Mouse (Mus musculus) hindbrain, embryonic 12.5 days (tissue): ENCODE measurements around the gene Tex2. TPM values are rescaled to one million over a fixed set of nuclear protein-coding genes. Genes with fewer than 3 reads are reported as not detected.

Experiments used
- ATAC-seq: fragments of 200-750 bp; cut with Nextera tagmentation; 2 replicates; pipeline ENCODE4 v1.8.0; 2017; ENCODE audit warnings: moderate TSS enrichment; ENCODE audit not compliant: low FRiP score
- H3K27ac ChIP-seq: fragments of 300-500 bp; sonication (generic); 2 replicates; pipeline ENCODE4 v1.5.1; 2016; ENCODE audit warnings: mild to moderate bottlenecking
- H3K27me3 ChIP-seq: fragments of 300-500 bp; sonication (generic); 2 replicates; pipeline ENCODE4 v1.6.1; 2016; ENCODE audit warnings: mild to moderate bottlenecking
- H3K36me3 ChIP-seq: fragments of 300-500 bp; sonication (generic); 2 replicates; pipeline ENCODE4 v1.6.1; 2016; ENCODE audit warnings: mild to moderate bottlenecking
- H3K4me1 ChIP-seq: fragments of 300-500 bp; sonication (generic); 2 replicates; pipeline ENCODE4 v1.6.1; 2016
- H3K4me2 ChIP-seq: fragments of 300-500 bp; sonication (generic); replicated peaks from 2 replicates; pipeline ENCODE4 v1.6.1; 2016; ENCODE audit warnings: mild to moderate bottlenecking
- H3K4me3 ChIP-seq: fragments of 300-500 bp; sonication (generic); 2 replicates; pipeline ENCODE4 v1.5.1; 2016; ENCODE audit warnings: mild to moderate bottlenecking
- H3K9ac ChIP-seq: fragments of 300-500 bp; sonication (generic); 2 replicates; pipeline ENCODE4 v1.6.1; 2016; ENCODE audit warnings: mild to moderate bottlenecking, moderate library complexity
- H3K9me3 ChIP-seq: fragments of 300-500 bp; sonication (generic); replicated peaks from 2 replicates; pipeline ENCODE4 v1.6.1; 2016; ENCODE audit warnings: mild to moderate bottlenecking
- WGBS: fragments of 180-500 bp; shearing (Covaris S2); methylation state at CpG from one replicate; pipeline ENCODE4 v1.1.7; 2016; 5-methylcytosine and 5-hydroxymethylcytosine counted together
- polyA plus RNA-seq: library from polyadenylated mRNA; unstranded; fragments of >200 nt; fragmentation: Nextera tagmentation; extraction: Ambion mirVana; gene quantifications from 2 replicates; pipeline ENCODE4 v1.2.1, GENCODE M21; 2016

Tex2 gene
- polyA plus RNA-seq, 1 experiment from 2014 or later, result 13.3 TPM

GRCm38 (mm10) chr11:106572020-106572782 lies 41.0 kb downstream of the Tex2 start:
- Histone ChIP-seq H3K27ac (peak overlapping the region; percentile 46; the same call in 1 of the 2 replicates), H3K4me3 (no peak overlapping the region), H3K27me3 (no peaks in the 10 kb centered on the region), H3K4me1 (peaks cover 30% of the 10 kb centered on the region), H3K9ac (no peak overlapping the region), H3K4me2 (no peak overlapping the region), H3K9me3 (no peaks in the 10 kb centered on the region), H3K36me3 (peaks cover 10% of the 10 kb centered on the region)
- ATAC-seq, result peak; percentile 32; the same call in 1 of the 2 replicates
- WGBS, result 49% methylated on average over 15 of the region's 15 CpGs

- H3K27ac ChIP-seq, result no peak overlapping the region
- H3K4me3 ChIP-seq, result no peak overlapping the region
- H3K9ac ChIP-seq, result no peak overlapping the region
- H3K36me3 ChIP-seq, result peaks cover 17% of the 10 kb centered on the region
- WGBS, result 73% methylated on average over 11 of the region's 11 CpGs
- ATAC-seq, result no peak
- H3K27me3 ChIP-seq, result no peaks in the 10 kb centered on the region
- H3K4me1 ChIP-seq, result peaks cover 30% of the 10 kb centered on the region
- H3K4me2 ChIP-seq, result no peak overlapping the region
- no peaks in the 10 kb centered on the region for H3K9me3 ChIP-seq
Measured at GRCm38 (mm10) chr11:106571026-106571983, 41.9 kb downstream of the Tex2 start.

GRCm38 (mm10) chr11:106568329-106568960 lies 44.8 kb downstream of the Tex2 start:
- H3K4me1 ChIP-seq, result peaks cover 25% of the 10 kb centered on the region
- no peak overlapping the region for H3K27ac ChIP-seq
- 71% methylated on average over 14 of the region's 14 CpGs for WGBS
- H3K27me3 ChIP-seq, result no peaks in the 10 kb centered on the region
- no peak overlapping the region for H3K9ac ChIP-seq
- peaks cover 19% of the 10 kb centered on the region for H3K36me3 ChIP-seq
- no peak for ATAC-seq
- no peak overlapping the region for H3K4me2 ChIP-seq
- H3K4me3 ChIP-seq, result no peak overlapping the region
- H3K9me3 ChIP-seq, result no peaks in the 10 kb centered on the region

GRCm38 (mm10) chr11:106566040-106566785 lies 47.0 kb downstream of the Tex2 start:
- Histone ChIP-seq H3K27ac (no peak overlapping the region), H3K4me3 (no peak overlapping the region), H3K36me3 (peaks cover 19% of the 10 kb centered on the region), H3K27me3 (no peaks in the 10 kb centered on the region), H3K4me2 (no peak overlapping the region), H3K4me1 (0 out of 2 replicates have a peak, but pooled peaks cover 4% of the 10 kb centered on the region), H3K9ac (no peak overlapping the region), H3K9me3 (no peaks in the 10 kb centered on the region)
- no peak for ATAC-seq
- 97% methylated on average over 8 of the region's 8 CpGs for WGBS

GRCm38 (mm10) chr11:106564261-106564660 lies 49.0 kb downstream of the Tex2 start:
- WGBS, result 86% methylated on average over 12 of the region's 12 CpGs
- Histone ChIP-seq H3K9me3 (no peaks in the 10 kb centered on the region), H3K27ac (no peak overlapping the region), H3K4me1 (0 out of 2 replicates have a peak, but pooled peaks cover 4% of the 10 kb centered on the region), H3K36me3 (peaks cover 21% of the 10 kb centered on the region), H3K4me2 (no peak overlapping the region), H3K9ac (no peak overlapping the region), H3K27me3 (no peaks in the 10 kb centered on the region), H3K4me3 (no peak overlapping the region)
- ATAC-seq, result no peak

DNA sequence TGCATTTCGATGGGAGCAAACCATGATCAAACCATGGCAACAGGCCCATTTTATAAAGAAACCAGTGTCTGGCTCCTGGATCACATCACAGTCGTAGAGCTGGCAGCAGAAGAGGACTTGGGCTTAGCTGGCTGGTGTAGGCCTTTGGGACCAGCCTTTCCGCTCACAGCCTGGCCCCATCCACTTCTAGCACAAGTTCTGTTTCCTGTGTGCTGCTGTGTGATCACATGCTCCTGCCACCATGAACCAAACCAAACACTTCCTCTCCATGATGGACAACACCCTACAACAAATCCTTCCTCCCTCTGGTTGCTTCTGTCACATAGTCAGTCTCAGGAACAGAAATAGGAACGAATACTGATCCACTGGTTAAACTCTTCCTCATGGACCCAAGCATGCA lies 50.5 kb downstream of the Tex2 start:
- no peak overlapping the region for H3K4me3 ChIP-seq
- H3K4me2 ChIP-seq, result no peak overlapping the region
- H3K9me3 ChIP-seq, result no peaks in the 10 kb centered on the region
- ATAC-seq, result no peak
- H3K4me1 ChIP-seq, result peaks cover 4% of the 10 kb centered on the region
- H3K9ac ChIP-seq, result no peak overlapping the region
- H3K36me3 ChIP-seq, result peaks cover 17% of the 10 kb centered on the region
- no peaks in the 10 kb centered on the region for H3K27me3 ChIP-seq
- WGBS, result 82% methylated on average over 4 of the region's 4 CpGs
- H3K27ac ChIP-seq, result no peak overlapping the region

DNA sequence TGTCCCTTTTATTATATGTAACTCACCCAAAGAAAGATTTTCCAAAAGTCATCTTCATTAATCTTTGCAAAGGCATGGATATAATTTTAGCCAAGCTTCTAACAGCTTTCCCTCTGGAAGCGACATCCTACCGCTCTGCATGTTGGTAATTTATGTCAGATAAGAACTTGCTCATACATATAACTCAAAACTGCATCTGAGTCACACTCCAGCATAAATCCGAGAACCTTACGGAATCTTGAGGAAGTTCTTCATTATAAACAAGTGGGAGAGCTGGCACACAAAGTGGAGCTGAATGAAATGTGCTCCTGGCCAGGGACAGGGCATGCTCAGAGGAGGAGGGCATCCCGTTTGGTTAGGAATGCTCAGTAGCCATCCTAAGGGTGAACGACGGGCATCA lies 53.5 kb downstream of the Tex2 start:
- WGBS, result 93% methylated on average over 7 of the region's 7 CpGs
- Histone ChIP-seq H3K27ac (no peak overlapping the region), H3K27me3 (no peaks in the 10 kb centered on the region)

GRCm38 (mm10) chr11:106558008-106558407 lies 55.2 kb downstream of the Tex2 start:
- Histone ChIP-seq H3K9ac (no peak overlapping the region), H3K4me3 (no peak overlapping the region), H3K36me3 (0 out of 2 replicates have a peak, but pooled peaks cover 2% of the 10 kb centered on the region), H3K27ac (no peak overlapping the region), H3K4me2 (no peak overlapping the region), H3K4me1 (peaks cover 11% of the 10 kb centered on the region), H3K27me3 (no peaks in the 10 kb centered on the region), H3K9me3 (no peaks in the 10 kb centered on the region)
- ATAC-seq, result no peak
- 70% methylated on average over 4 of the region's 4 CpGs for WGBS

More for the DNA sequence above, 53.5 kb downstream of the Tex2 start:
- Histone ChIP-seq H3K4me1 (peaks cover 11% of the 10 kb centered on the region), H3K4me2 (no peak overlapping the region), H3K9ac (no peak overlapping the region), H3K4me3 (no peak overlapping the region), H3K36me3 (0 out of 2 replicates have a peak, but pooled peaks cover 2% of the 10 kb centered on the region), H3K9me3 (no peaks in the 10 kb centered on the region)
- ATAC-seq, result no peak

- peaks cover 11% of the 10 kb centered on the region for H3K4me1 ChIP-seq
- 0 out of 2 replicates have a peak, but pooled peaks cover 2% of the 10 kb centered on the region for H3K36me3 ChIP-seq
- no peak overlapping the region for H3K9ac ChIP-seq
- WGBS, result 71% methylated on average over 7 of the region's 7 CpGs
- H3K4me2 ChIP-seq, result no peak overlapping the region
- H3K27me3 ChIP-seq, result no peaks in the 10 kb centered on the region
- no peak overlapping the region for H3K27ac ChIP-seq
- H3K4me3 ChIP-seq, result no peak overlapping the region
- H3K9me3 ChIP-seq, result no peaks in the 10 kb centered on the region
- no peak for ATAC-seq
Measured at GRCm38 (mm10) chr11:106557398-106557797, 55.8 kb downstream of the Tex2 start.

- WGBS, result 77% methylated on average over 4 of the region's 4 CpGs
- no peak overlapping the region for H3K9ac ChIP-seq
- H3K36me3 ChIP-seq, result 0 out of 2 replicates have a peak, but pooled peaks cover 2% of the 10 kb centered on the region
- peaks cover 11% of the 10 kb centered on the region for H3K4me1 ChIP-seq
- no peaks in the 10 kb centered on the region for H3K27me3 ChIP-seq
- 0 out of 2 replicates have a peak overlapping the region, but pooled peaks have one; percentile 40 for H3K27ac ChIP-seq
- ATAC-seq, result no peak
- no peak overlapping the region for H3K4me2 ChIP-seq
- no peaks in the 10 kb centered on the region for H3K9me3 ChIP-seq
- no peak overlapping the region for H3K4me3 ChIP-seq
Measured at GRCm38 (mm10) chr11:106556689-106557088, 56.5 kb downstream of the Tex2 start.

DNA sequence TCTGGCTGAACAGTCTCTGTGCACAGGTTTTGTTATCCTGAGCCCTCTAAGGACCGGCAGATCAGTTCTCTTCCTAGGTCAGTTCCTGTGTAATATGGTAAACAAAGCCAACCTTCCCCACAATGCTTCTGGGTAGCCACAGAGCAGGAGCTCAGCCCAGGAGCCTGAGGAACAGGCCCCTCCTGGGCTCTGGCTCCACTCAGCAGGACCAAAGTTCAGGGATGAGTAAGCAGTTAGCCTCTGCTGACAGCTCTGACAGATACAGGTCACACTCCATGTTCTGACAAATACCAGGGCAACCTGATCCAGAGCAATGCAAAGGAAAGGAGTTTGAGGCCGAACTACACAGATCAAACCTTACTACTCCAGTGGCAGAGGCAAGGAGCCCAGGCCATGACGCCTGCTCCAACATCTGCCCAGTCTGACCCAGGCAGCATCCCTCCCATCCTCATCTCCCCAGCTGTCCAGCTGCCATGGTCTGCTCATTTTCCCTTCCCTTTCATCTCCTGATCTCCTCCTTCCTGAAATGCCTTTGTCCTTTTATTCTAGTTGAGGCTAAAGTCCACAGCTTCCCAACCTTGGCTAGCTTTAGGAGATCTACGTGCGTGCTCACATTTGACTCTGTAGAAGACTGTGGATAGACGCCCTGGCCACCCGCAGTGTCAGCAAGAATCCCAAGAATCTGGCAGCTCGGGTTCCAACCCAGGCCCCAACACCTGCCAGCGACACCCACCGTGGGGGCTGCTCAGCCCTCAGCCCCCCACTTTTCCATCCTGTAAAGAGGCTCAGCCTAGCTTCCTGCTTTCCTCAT lies 57.2 kb downstream of the Tex2 start:
- no peak overlapping the region for H3K4me3 ChIP-seq

More for the DNA sequence above, 57.2 kb downstream of the Tex2 start:
- Histone ChIP-seq H3K36me3 (0 out of 2 replicates have a peak, but pooled peaks cover 1% of the 10 kb centered on the region), H3K27ac (no peak overlapping the region), H3K4me2 (no peak overlapping the region), H3K9ac (no peak overlapping the region), H3K9me3 (no peaks in the 10 kb centered on the region), H3K27me3 (no peaks in the 10 kb centered on the region), H3K4me1 (peaks cover 11% of the 10 kb centered on the region)
- ATAC-seq, result no peak
- WGBS, result 54% methylated on average over 10 of the region's 10 CpGs
